Mouse (Mus musculus) myocyte (in vitro differentiated cells): ENCODE measurements around the gene Grifin. TPM values are rescaled to one million over a fixed set of nuclear protein-coding genes. Genes with fewer than 3 reads are reported as not detected.

ENCODE experiments used
- H3K27me3 ChIP-seq: one replicate; pipeline ENCODE4 v1.6.1; 2011; ENCODE audit not compliant: control insufficient read depth, insufficient read depth, insufficient read length
- H3K36me3 ChIP-seq: one replicate; pipeline ENCODE4 v1.6.1; 2011; ENCODE audit not compliant: control insufficient read depth, insufficient read depth
- H3K4me2 ChIP-seq: one replicate; pipeline ENCODE4 v1.6.1; 2011; ENCODE audit warnings: low read depth, control low read depth
- H3K4me3 ChIP-seq: one replicate; pipeline ENCODE4 v1.5.1; 2011; ENCODE audit warnings: mild to moderate bottlenecking, control low read depth, moderate library complexity
- H3K79me2 ChIP-seq: one replicate; pipeline ENCODE4 v1.6.1; 2011; ENCODE audit not compliant: control insufficient read depth, insufficient read depth
- H3ac ChIP-seq: one replicate; pipeline ENCODE4 v1.6.1; 2011; ENCODE audit not compliant: control insufficient read depth, insufficient read length
- CEBPB ChIP-seq: IDR thresholded peaks from 2 replicates; pipeline ENCODE4 v1.6.1; 2011; ENCODE audit warnings: mild to moderate bottlenecking, moderate library complexity; ENCODE audit not compliant: poor library complexity, insufficient read depth, severe bottlenecking
- E2F4 ChIP-seq: IDR thresholded peaks from one replicate; pipeline ENCODE4 v1.6.1; 2011; ENCODE audit warnings: mild to moderate bottlenecking, control low read depth, moderate library complexity; ENCODE audit not compliant: insufficient read depth
- MAX ChIP-seq: IDR thresholded peaks from one replicate; pipeline ENCODE4 v1.6.1; 2011; ENCODE audit warnings: low read depth, mild to moderate bottlenecking, control low read depth
- MYOD1 ChIP-seq, 3 experiments: IDR thresholded peaks; one replicate each; pipeline ENCODE4 v1.6.1; 2011; ENCODE audit warnings: control low read depth in 2 of 3, low read depth in 2 of 3, mild to moderate bottlenecking in 2 of 3, moderate library complexity in 1 of 3; ENCODE audit not compliant: insufficient read length in 2 of 3, control insufficient read depth in 1 of 3
- MYOG ChIP-seq, 3 experiments: IDR thresholded peaks; one replicate each; pipeline ENCODE4 v1.6.1; 2011; ENCODE audit warnings: control low read depth in 2 of 3, low read depth in 2 of 3, mild to moderate bottlenecking in 2 of 3; ENCODE audit not compliant: insufficient read length in 2 of 3, control insufficient read depth in 1 of 3, insufficient read depth in 1 of 3
- POLR2A ChIP-seq: IDR thresholded peaks from one replicate; pipeline ENCODE4 v1.6.1; 2011; ENCODE audit warnings: low read depth, mild to moderate bottlenecking, control low read depth, moderate library complexity; ENCODE audit not compliant: insufficient read length
- REST ChIP-seq: IDR thresholded peaks from one replicate; pipeline ENCODE4 v1.6.1; 2011; ENCODE audit warnings: mild to moderate bottlenecking, control low read depth, moderate library complexity; ENCODE audit not compliant: insufficient read depth, insufficient read length
- SRF ChIP-seq: IDR thresholded peaks from one replicate; pipeline ENCODE4 v1.6.1; 2011; ENCODE audit warnings: low read depth; ENCODE audit not compliant: control insufficient read depth, insufficient read length
- TCF12 ChIP-seq: IDR thresholded peaks from one replicate; pipeline ENCODE4 v1.6.1; 2011; ENCODE audit warnings: mild to moderate bottlenecking, control low read depth; ENCODE audit not compliant: poor library complexity, insufficient read depth, severe bottlenecking
- TCF3 ChIP-seq: IDR thresholded peaks from one replicate; pipeline ENCODE4 v1.6.1; 2011; ENCODE audit warnings: low read depth, control low read depth; ENCODE audit not compliant: insufficient read length
- USF1 ChIP-seq: IDR thresholded peaks from one replicate; pipeline ENCODE4 v1.6.1; 2011; ENCODE audit warnings: low read depth, mild to moderate bottlenecking, control low read depth, moderate library complexity
- polyA plus RNA-seq: library from polyadenylated mRNA; unstranded; fragments of >200 nt; fragmentation: generic; extraction: Trizol; gene quantifications from one replicate; pipeline ENCODE4 v1.2.1, GENCODE M21; 2012; ENCODE audit warnings: missing spikeins

Grifin gene
- polyA plus RNA-seq, 1 experiment, result not detected

- H3K4me2 ChIP-seq, result peak overlapping the region; percentile 35
- no peaks in the 10 kb centered on the region for H3K79me2 ChIP-seq
- H3K36me3 ChIP-seq, result no peaks in the 10 kb centered on the region
- H3K27me3 ChIP-seq, result no peaks in the 10 kb centered on the region
- no peak overlapping the region for H3K4me3 ChIP-seq
- no peak overlapping the region for H3ac ChIP-seq
- TF ChIP-seq SRF, result no peak
- TF ChIP-seq CEBPB, result 0 out of 2 replicates have a peak, but pooled peaks have one; percentile 30
- TF ChIP-seq E2F4, result no peak
- no peak for TF ChIP-seq POLR2A
- no peak for TF ChIP-seq MYOD1 (IDR thresholded peaks at IDR 0.05; ENCODE audit: control insufficient read depth in 1 of 3, insufficient read length in 2 of 3, low read depth in 2 of 3)
- no peak for TF ChIP-seq REST
- peak; percentile 56 for TF ChIP-seq USF1
- peak in 1 of 3 experiments; percentile 3 for TF ChIP-seq MYOG (IDR thresholded peaks at IDR 0.05; ENCODE audit: control insufficient read depth in 1 of 3, insufficient read depth in 1 of 3, insufficient read length in 2 of 3, low read depth in 2 of 3)
- TF ChIP-seq TCF3, result no peak
- no peak for TF ChIP-seq MAX
These were observed 49.9 kb downstream of the Grifin start for GRCm38 (mm10) chr5:140514799-140515486.

- no peak for TF ChIP-seq MYOG (IDR thresholded peaks at IDR 0.05; ENCODE audit: control insufficient read depth in 1 of 3, insufficient read depth in 1 of 3, insufficient read length in 2 of 3, low read depth in 2 of 3)
- no peak for TF ChIP-seq TCF12
- TF ChIP-seq CEBPB, result no peak
- TF ChIP-seq E2F4, result no peak
- no peak for TF ChIP-seq SRF
- no peak for TF ChIP-seq USF1
- H3K4me2 ChIP-seq, result no peak overlapping the region
- no peaks in the 10 kb centered on the region for H3K79me2 ChIP-seq
- H3K36me3 ChIP-seq, result no peaks in the 10 kb centered on the region
- H3K27me3 ChIP-seq, result no peaks in the 10 kb centered on the region
- H3K4me3 ChIP-seq, result no peak overlapping the region
- H3ac ChIP-seq, result no peak overlapping the region
These were observed 51.0 kb downstream of the Grifin start for GRCm38 (mm10) chr5:140513921-140514320.

Other genes starting within 250 kb of the Grifin start
- 35.6 TPM for gene Mad1l1, start 243.5 kb downstream of the Grifin start, polyA plus RNA-seq
- 18.2 TPM for gene Nudt1, start 243.4 kb downstream of the Grifin start, polyA plus RNA-seq
- 10.0 TPM for gene Mrm2, start 233.2 kb downstream of the Grifin start, polyA plus RNA-seq
- 50.5 TPM for gene Snx8, start 175.8 kb downstream of the Grifin start, polyA plus RNA-seq
- gene Eif3b, start 145.7 kb downstream of the Grifin start, polyA plus RNA-seq, result 220 TPM
- 0.07 TPM for gene Gm4869, start 119.4 kb downstream of the Grifin start, polyA plus RNA-seq
- gene Chst12, start 59.5 kb downstream of the Grifin start, polyA plus RNA-seq, result 9.0 TPM
- 3.1 TPM for gene Lfng, start 42.2 kb upstream of the Grifin start, polyA plus RNA-seq
- gene Ttyh3, start 84.0 kb upstream of the Grifin start, polyA plus RNA-seq, result 23.8 TPM
- gene Iqce, start 137.3 kb upstream of the Grifin start, polyA plus RNA-seq, result 4.8 TPM
- gene Brat1, start 139.9 kb upstream of the Grifin start, polyA plus RNA-seq, result 14.2 TPM
- gene Amz1, start 159.1 kb upstream of the Grifin start, polyA plus RNA-seq, result 1.2 TPM